Mouse (Mus musculus) liver, embryonic 12.5 days (tissue): ENCODE data around the gene Fads2. TPM values are rescaled to one million over a fixed set of nuclear protein-coding genes. Genes with fewer than 3 reads are reported as not detected.

ENCODE experiments used
- ATAC-seq: fragments of 200-750 bp; cut with Nextera tagmentation; 2 replicates; pipeline ENCODE4 v1.8.0; 2017; ENCODE audit warnings: moderate number of reproducible peaks, mild to moderate bottlenecking, moderate library complexity
- H3K27ac ChIP-seq: fragments of 300-500 bp; sonication (generic); 2 replicates; pipeline ENCODE4 v1.5.1; 2016; ENCODE audit warnings: mild to moderate bottlenecking
- H3K27me3 ChIP-seq: fragments of 300-500 bp; sonication (generic); replicated peaks from 2 replicates; pipeline ENCODE4 v1.6.1; 2016; ENCODE audit warnings: mild to moderate bottlenecking, moderate library complexity
- H3K36me3 ChIP-seq: fragments of 300-500 bp; sonication (generic); 2 replicates; pipeline ENCODE4 v1.6.1; 2016; ENCODE audit warnings: mild to moderate bottlenecking, moderate library complexity
- H3K4me1 ChIP-seq: fragments of 300-500 bp; sonication (generic); 2 replicates; pipeline ENCODE4 v1.6.1; 2016
- H3K4me2 ChIP-seq: fragments of 300-500 bp; sonication (generic); 2 replicates; pipeline ENCODE4 v1.6.1; 2016; ENCODE audit warnings: mild to moderate bottlenecking, moderate library complexity
- H3K4me3 ChIP-seq: fragments of 300-500 bp; sonication (generic); 2 replicates; pipeline ENCODE4 v1.5.1; 2016; ENCODE audit warnings: mild to moderate bottlenecking, moderate library complexity
- H3K9ac ChIP-seq: fragments of 300-500 bp; sonication (generic); 2 replicates; pipeline ENCODE4 v1.6.1; 2016; ENCODE audit warnings: mild to moderate bottlenecking, moderate library complexity
- H3K9me3 ChIP-seq: fragments of 300-500 bp; sonication (generic); replicated peaks from 2 replicates; pipeline ENCODE4 v1.6.1; 2016; ENCODE audit warnings: mild to moderate bottlenecking, moderate library complexity
- WGBS: fragments of 180-500 bp; shearing (Covaris S2); methylation state at CpG from one replicate; pipeline ENCODE4 v1.1.7; 2016; ENCODE audit not compliant: insufficient replicate concordance; 5-methylcytosine and 5-hydroxymethylcytosine counted together
- polyA plus RNA-seq: library from polyadenylated mRNA; unstranded; fragments of >200 nt; fragmentation: Nextera tagmentation; extraction: Ambion mirVana; gene quantifications from 2 replicates; pipeline ENCODE4 v1.2.1, GENCODE M21; 2016

Fads2 gene
- polyA plus RNA-seq, 1 experiment from 2014 or later = 88.4 TPM

GRCm38 (mm10) chr19:10070186-10070980 lies 31.2 kb downstream of the Fads2 start:
- Histone ChIP-seq H3K27me3 (no peaks in the 10 kb centered on the region), H3K4me1 (peaks cover 21% of the 10 kb centered on the region), H3K9me3 (0 out of 2 replicates have a peak, but pooled peaks cover 3% of the 10 kb centered on the region), H3K4me2 (no peak overlapping the region), H3K4me3 (no peak overlapping the region), H3K27ac (no peak overlapping the region), H3K36me3 (peaks cover 100% of the 10 kb centered on the region), H3K9ac (no peak overlapping the region)
- ATAC-seq = no peak
- 84% methylated on average over 8 of the region's 8 CpGs for WGBS

GRCm38 (mm10) chr19:10067701-10068100 lies 33.8 kb downstream of the Fads2 start:
- no peak overlapping the region for H3K9ac ChIP-seq
- no peak overlapping the region for H3K27ac ChIP-seq
- H3K4me1 ChIP-seq = peaks cover 45% of the 10 kb centered on the region
- H3K4me2 ChIP-seq = no peak overlapping the region
- no peak for ATAC-seq
- H3K27me3 ChIP-seq = no peaks in the 10 kb centered on the region
- H3K9me3 ChIP-seq = no peaks in the 10 kb centered on the region
- WGBS = 87% methylated on average over 7 of the region's 7 CpGs
- peaks cover 99% of the 10 kb centered on the region for H3K36me3 ChIP-seq
- no peak overlapping the region for H3K4me3 ChIP-seq

GRCm38 (mm10) chr19:10066502-10066901 lies 35.0 kb downstream of the Fads2 start:
- no peak for ATAC-seq
- Histone ChIP-seq H3K9me3 (no peaks in the 10 kb centered on the region), H3K4me3 (no peak overlapping the region), H3K27ac (no peak overlapping the region), H3K4me1 (peaks cover 56% of the 10 kb centered on the region), H3K4me2 (no peak overlapping the region), H3K27me3 (no peaks in the 10 kb centered on the region), H3K9ac (no peak overlapping the region), H3K36me3 (peaks cover 99% of the 10 kb centered on the region)
- 68% methylated on average over 3 of the region's 3 CpGs for WGBS

GRCm38 (mm10) chr19:10066189-10066500 lies 35.4 kb downstream of the Fads2 start:
- H3K27me3 ChIP-seq = no peaks in the 10 kb centered on the region
- 64% methylated on average over 4 of the region's 4 CpGs for WGBS
- peaks cover 96% of the 10 kb centered on the region for H3K36me3 ChIP-seq
- H3K9me3 ChIP-seq = no peaks in the 10 kb centered on the region
- no peak overlapping the region for H3K9ac ChIP-seq
- no peak overlapping the region for H3K4me3 ChIP-seq
- peaks cover 60% of the 10 kb centered on the region for H3K4me1 ChIP-seq
- H3K4me2 ChIP-seq = no peak overlapping the region
- H3K27ac ChIP-seq = peak overlapping the region; percentile 55
- ATAC-seq = no peak

GRCm38 (mm10) chr19:10065465-10066188 lies 35.9 kb downstream of the Fads2 start:
- H3K4me1 ChIP-seq = peaks cover 65% of the 10 kb centered on the region
- no peak overlapping the region; the same call in 1 of the 2 replicates for H3K9ac ChIP-seq
- no peak overlapping the region for H3K4me2 ChIP-seq
- H3K27me3 ChIP-seq = no peaks in the 10 kb centered on the region
- WGBS = 43% methylated on average over 5 of the region's 5 CpGs
- peaks cover 93% of the 10 kb centered on the region for H3K36me3 ChIP-seq
- peak; percentile 33; the same call in 1 of the 2 replicates for ATAC-seq
- H3K9me3 ChIP-seq = no peaks in the 10 kb centered on the region
- no peak overlapping the region for H3K4me3 ChIP-seq
- H3K27ac ChIP-seq = peak overlapping the region; percentile 55

GRCm38 (mm10) chr19:10064173-10065012 lies 37.2 kb downstream of the Fads2 start:
- no peaks in the 10 kb centered on the region for H3K9me3 ChIP-seq
- H3K27ac ChIP-seq = no peak overlapping the region
- H3K4me3 ChIP-seq = no peak overlapping the region
- no peaks in the 10 kb centered on the region for H3K27me3 ChIP-seq
- H3K36me3 ChIP-seq = peaks cover 81% of the 10 kb centered on the region
- peaks cover 77% of the 10 kb centered on the region for H3K4me1 ChIP-seq
- H3K4me2 ChIP-seq = no peak overlapping the region
- no peak overlapping the region for H3K9ac ChIP-seq
- WGBS = 60% methylated on average over 10 of the region's 10 CpGs
- ATAC-seq = no peak

- Histone ChIP-seq H3K36me3 (peaks cover 65% of the 10 kb centered on the region), H3K27ac (no peak overlapping the region; the same call in 1 of the 2 replicates), H3K27me3 (no peaks in the 10 kb centered on the region), H3K4me3 (no peak overlapping the region), H3K4me2 (no peak overlapping the region), H3K9me3 (no peaks in the 10 kb centered on the region), H3K9ac (no peak overlapping the region), H3K4me1 (peaks cover 85% of the 10 kb centered on the region)
- WGBS = 63% methylated on average over 5 of the region's 5 CpGs
- no peak for ATAC-seq
Measured at GRCm38 (mm10) chr19:10062862-10063261, 38.7 kb downstream of the Fads2 start.

- Histone ChIP-seq H3K9me3 (no peaks in the 10 kb centered on the region), H3K9ac (no peak overlapping the region), H3K4me1 (peaks cover 85% of the 10 kb centered on the region), H3K27me3 (no peaks in the 10 kb centered on the region), H3K27ac (no peak overlapping the region), H3K36me3 (peaks cover 60% of the 10 kb centered on the region), H3K4me2 (no peak overlapping the region), H3K4me3 (no peak overlapping the region)
- ATAC-seq = no peak
- WGBS = 80% methylated on average over 8 of the region's 8 CpGs
Measured at GRCm38 (mm10) chr19:10062292-10062691, 39.3 kb downstream of the Fads2 start.

- no peak overlapping the region for H3K9ac ChIP-seq
- 86% methylated on average over 2 of the region's 2 CpGs for WGBS
- no peak overlapping the region for H3K4me2 ChIP-seq
- peaks cover 78% of the 10 kb centered on the region for H3K4me1 ChIP-seq
- peaks cover 53% of the 10 kb centered on the region for H3K36me3 ChIP-seq
- no peaks in the 10 kb centered on the region for H3K9me3 ChIP-seq
- no peaks in the 10 kb centered on the region for H3K27me3 ChIP-seq
- H3K4me3 ChIP-seq = no peak overlapping the region
- H3K27ac ChIP-seq = peak overlapping the region; percentile 79; the same call in 1 of the 2 replicates
- ATAC-seq = no peak
Measured at GRCm38 (mm10) chr19:10061624-10062023, 39.9 kb downstream of the Fads2 start.

- peak overlapping the region; percentile 57 for H3K9ac ChIP-seq
- 18% methylated on average over 8 of the region's 8 CpGs for WGBS
Measured at GRCm38 (mm10) chr19:10060783-10061590, 40.6 kb downstream of the Fads2 start.

GRCm38 (mm10) chr19:10059911-10060567 lies 41.5 kb downstream of the Fads2 start:
- Histone ChIP-seq H3K27ac (peak overlapping the region; percentile 79), H3K4me2 (peak overlapping the region; percentile 65), H3K4me3 (peak overlapping the region; percentile 23; the same call in 1 of the 2 replicates), H3K9me3 (no peaks in the 10 kb centered on the region), H3K9ac (peak overlapping the region; percentile 57; the same call in 1 of the 2 replicates), H3K4me1 (peaks cover 62% of the 10 kb centered on the region), H3K36me3 (peaks cover 47% of the 10 kb centered on the region), H3K27me3 (no peaks in the 10 kb centered on the region)
- ATAC-seq = peak; percentile 67
- WGBS = 8% methylated on average over 10 of the region's 10 CpGs

More at GRCm38 (mm10) chr19:10060783-10061590, 40.6 kb downstream of the Fads2 start:
- peak overlapping the region; percentile 79 for H3K27ac ChIP-seq
- H3K36me3 ChIP-seq = peaks cover 51% of the 10 kb centered on the region
- H3K4me2 ChIP-seq = peak overlapping the region; percentile 65
- no peaks in the 10 kb centered on the region for H3K27me3 ChIP-seq
- H3K4me3 ChIP-seq = no peak overlapping the region
- no peaks in the 10 kb centered on the region for H3K9me3 ChIP-seq
- peaks cover 72% of the 10 kb centered on the region for H3K4me1 ChIP-seq
- peak; percentile 33 for ATAC-seq
